Mouse (Mus musculus): ENCODE results near the gene Pax6. TPM values are rescaled to one million over a fixed set of nuclear protein-coding genes. Genes with fewer than 3 reads are reported as not detected.

Gene Pax6
- total RNA-seq (2018; cell fraction: chromatin; rRNA removed): not detected
- total RNA-seq (2018; cell fraction: cytosol; rRNA removed): under 1 TPM in 1 of 26 experiments, not detected in 25; 0.27 TPM
- total RNA-seq (2018; cell fraction: nucleus; rRNA removed): not detected
- not detected in 3 replicates for polyA plus RNA-seq (2018)

DNA sequence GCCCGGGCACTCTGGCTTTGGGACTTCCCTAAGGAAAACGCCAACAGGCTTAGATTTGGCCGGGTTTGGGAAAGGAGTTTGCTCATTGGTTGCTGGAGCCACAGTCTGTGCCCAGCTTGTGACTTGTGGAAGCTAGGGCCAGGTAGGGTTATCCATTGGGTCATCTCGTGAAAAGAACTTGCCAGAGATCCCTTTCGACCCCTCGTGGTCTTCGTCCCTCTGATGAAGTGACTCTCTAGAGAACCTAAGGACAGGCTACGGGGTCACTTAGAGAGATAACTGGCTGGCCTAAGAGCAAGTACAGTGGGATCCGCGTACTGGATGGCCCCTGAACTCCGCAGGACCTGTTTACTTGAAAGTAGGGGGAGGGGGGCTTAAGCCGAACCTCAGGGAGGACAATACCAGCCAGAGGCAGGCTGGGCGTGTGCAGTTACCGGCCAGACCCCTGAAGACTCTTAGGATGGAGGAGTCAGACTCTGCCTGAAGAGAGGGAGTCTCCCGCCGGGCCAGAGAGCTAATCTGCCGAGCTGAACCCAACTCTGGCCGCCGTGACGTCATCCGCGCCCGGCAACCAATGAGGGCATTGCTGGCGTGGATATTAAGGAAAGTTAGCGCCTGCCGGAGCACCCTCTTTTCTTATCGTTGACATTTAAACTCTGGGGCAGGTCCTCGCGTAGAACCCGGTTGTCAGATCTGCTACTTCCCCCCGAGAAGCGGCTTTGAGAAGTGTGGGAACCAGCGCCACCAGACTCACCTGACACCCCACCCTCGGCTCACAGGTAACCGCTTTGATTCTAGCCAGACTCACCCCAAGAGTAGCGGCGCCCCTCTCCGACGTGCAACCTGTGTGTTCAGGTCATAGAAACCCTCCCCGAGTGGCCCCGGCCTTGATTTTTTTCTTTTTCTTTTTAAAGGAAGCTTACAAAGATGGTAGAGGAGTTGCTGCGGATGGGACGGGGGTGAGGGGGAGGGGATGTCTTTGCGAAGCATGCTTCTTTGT lies at the start of gene Pax6:
Pax6 (plus strand) TSS at position 630 of the 1,000 bp plus-strand sequence.
- no peaks in the 10 kb centered on the region for H3K36me3 ChIP-seq (ENCODE audit: inconsistent target)
- H3K79me2 ChIP-seq (ENCODE audit: inconsistent target): no peaks in the 10 kb centered on the region
- H3K27ac ChIP-seq: no peak within 1 kb of the TSS
- 7% methylated on average over 44 of the region's 44 CpGs for WGBS (ENCODE audit: missing documents)
- H3K4me3 ChIP-seq (ENCODE audit: inconsistent target): no peak within 1 kb of the TSS

DNA sequence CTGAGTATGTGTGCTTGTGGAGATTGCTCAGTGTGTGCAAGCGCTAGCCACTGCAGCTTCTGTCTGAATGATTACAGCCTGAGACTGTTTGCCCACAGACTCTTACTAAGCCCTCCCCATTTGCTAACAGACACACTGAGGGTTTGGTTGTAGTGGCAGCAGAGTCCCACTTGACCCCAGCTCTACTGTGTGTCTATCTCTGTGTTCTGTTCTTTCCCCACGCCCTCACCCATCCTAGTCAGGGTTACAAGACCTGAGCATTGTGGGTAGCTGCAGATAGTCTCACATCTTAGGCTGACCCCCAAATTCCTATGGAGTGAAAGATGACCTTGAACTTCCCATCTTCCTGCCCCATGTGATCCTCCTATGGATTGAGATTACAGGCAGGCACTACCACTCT lies 19.8 kb upstream of the Pax6 start:
- Histone ChIP-seq H3K79me2 (ENCODE audit: inconsistent target) (no peaks in the 10 kb centered on the region), H3K27ac (no peak overlapping the region), H3K4me3 (ENCODE audit: inconsistent target) (no peak overlapping the region), H3K36me3 (ENCODE audit: inconsistent target) (no peaks in the 10 kb centered on the region)
- WGBS (ENCODE audit: missing documents): 81% methylated on average over 2 of the region's 2 CpGs

DNA sequence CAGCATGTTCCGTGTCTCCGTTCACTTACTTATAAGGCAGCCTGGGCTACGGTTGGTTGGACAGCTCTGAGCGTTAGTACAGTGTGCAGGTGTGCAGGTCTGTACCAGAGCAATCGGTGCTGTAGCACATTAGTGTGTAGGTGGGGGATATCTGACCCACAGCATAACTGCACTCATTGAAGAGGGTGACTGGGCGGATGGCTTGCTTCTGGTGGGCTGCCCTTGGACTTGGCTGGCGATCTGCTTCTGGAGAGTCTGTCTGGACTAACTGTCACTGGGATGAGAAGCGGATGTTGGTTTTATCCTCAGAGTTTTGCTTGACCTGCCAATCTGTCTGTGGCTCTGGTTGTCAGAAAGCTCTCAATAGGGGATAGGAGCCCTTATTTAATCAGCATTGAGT lies 12.2 kb upstream of the Pax6 start:
- H3K79me2 ChIP-seq (ENCODE audit: inconsistent target): no peaks in the 10 kb centered on the region
- H3K36me3 ChIP-seq (ENCODE audit: inconsistent target): no peaks in the 10 kb centered on the region
- no peak overlapping the region for H3K4me3 ChIP-seq (ENCODE audit: inconsistent target)
- WGBS (ENCODE audit: missing documents): 82% methylated on average over 8 of the region's 8 CpGs
- H3K27ac ChIP-seq: no peak overlapping the region

DNA sequence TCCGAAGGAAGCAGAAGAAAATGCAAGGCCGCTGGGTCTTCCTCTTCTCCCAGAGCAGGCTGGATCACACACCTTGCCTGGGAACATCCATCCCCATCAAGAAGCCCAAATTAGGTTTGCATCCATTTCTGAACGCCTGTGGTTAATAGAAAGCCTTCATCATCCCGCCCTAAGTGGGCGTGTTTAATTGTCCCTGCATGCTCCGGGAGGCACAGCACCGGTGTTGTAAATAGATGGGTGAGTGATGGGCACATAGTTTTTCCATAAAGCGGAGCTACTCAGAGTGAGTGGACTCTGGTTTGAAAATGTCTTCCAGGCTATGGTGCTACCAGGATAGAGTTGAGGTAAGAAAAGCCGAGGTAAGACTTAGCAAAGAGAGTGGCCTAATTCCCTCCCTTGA lies 9.3 kb upstream of the Pax6 start:
- Histone ChIP-seq H3K36me3 (ENCODE audit: inconsistent target) (no peaks in the 10 kb centered on the region), H3K4me3 (ENCODE audit: inconsistent target) (no peak overlapping the region), H3K27ac (no peak overlapping the region), H3K79me2 (ENCODE audit: inconsistent target) (no peaks in the 10 kb centered on the region)
- 8% methylated on average over 9 of the region's 9 CpGs for WGBS (ENCODE audit: missing documents)

DNA sequence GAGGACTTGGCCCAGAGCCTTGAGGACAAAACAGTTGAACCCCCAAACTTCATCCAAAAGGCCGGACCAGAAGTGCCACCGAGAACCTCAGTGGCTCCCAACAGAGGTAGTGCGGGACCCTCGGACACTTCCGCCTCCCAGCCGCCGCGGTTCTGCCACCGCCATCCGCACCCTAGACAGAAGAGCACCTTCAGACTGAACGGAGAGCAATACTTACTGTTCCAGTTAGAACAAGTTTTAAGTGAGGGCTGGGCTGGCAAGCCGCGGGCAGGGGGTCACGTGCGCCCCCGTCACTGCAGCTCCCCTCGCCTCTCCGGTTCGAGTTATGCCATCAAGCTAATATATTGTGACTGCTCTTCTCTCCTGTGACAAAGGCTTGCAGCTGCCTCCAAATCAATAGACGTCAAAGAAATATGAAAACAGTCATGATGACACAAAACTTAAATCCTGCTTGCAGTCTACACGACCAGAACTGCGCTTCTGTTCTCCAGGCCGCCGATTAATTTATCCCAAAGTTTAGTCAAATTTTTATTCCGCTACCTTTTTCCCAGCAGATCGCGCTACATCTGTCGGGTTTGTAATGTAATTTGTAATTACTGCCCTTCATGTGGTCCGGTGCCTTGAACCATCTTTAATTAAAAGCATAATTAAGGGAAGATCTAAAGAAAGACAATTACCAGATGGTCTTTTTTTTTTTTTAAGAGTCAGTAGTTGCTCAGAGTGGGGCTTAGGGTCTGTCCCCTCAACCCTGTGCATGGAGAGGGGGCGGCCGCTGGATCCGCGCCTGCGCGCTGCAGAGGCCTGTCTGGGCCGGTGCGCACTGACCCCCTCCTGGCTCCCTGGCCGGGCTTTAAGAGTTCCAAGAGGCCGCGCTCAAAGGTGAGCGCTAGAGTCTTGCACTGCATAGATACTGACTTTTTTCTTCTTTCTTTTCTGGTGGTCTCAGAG lies 8.5 kb upstream of the Pax6 start:
- Histone ChIP-seq H3K79me2 (ENCODE audit: inconsistent target) (no peaks in the 10 kb centered on the region), H3K27ac (no peak overlapping the region), H3K36me3 (ENCODE audit: inconsistent target) (no peaks in the 10 kb centered on the region), H3K4me3 (ENCODE audit: inconsistent target) (no peak overlapping the region)
- WGBS (ENCODE audit: missing documents): 7% methylated on average over 41 of the region's 41 CpGs

DNA sequence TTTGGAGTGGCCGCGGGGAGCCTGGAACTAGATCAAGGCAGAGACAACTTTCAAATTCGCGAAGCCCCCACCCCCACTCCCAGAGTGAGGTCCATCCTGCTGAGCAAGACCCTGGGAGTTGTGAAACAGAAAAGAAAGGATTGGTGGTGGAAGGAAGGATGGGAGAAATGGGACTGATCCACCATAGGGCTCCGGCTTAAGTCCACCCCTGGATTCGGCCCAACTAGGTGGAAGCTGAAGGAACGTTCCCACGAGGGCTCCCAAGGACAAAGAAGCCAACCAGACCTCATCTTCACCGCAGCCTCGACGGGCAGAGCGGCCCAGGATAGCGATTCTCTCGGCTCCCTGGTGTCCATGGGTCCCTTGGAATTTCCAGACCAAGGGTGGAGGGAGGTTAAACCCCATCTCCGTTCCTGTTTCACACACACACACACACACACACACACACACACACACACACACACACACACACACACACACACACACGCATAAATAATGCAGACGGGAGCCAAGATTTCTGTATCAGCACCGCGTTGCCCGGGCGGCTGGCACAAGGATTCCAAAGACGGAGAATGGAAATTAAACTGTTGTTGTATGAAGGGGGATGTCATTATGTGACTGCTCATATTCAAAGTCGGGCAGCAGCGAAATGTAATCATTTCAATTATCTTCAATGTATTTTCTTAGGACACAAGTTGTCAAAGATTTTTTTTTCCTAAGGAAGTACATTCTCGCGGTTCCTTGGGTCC lies 7.7 kb upstream of the Pax6 start:
- no peak overlapping the region for H3K27ac ChIP-seq
- 5% methylated on average over 19 of the region's 26 CpGs for WGBS (ENCODE audit: missing documents)
- H3K36me3 ChIP-seq (ENCODE audit: inconsistent target): no peaks in the 10 kb centered on the region
- H3K79me2 ChIP-seq (ENCODE audit: inconsistent target): no peaks in the 10 kb centered on the region
- H3K4me3 ChIP-seq (ENCODE audit: inconsistent target): no peak overlapping the region

DNA sequence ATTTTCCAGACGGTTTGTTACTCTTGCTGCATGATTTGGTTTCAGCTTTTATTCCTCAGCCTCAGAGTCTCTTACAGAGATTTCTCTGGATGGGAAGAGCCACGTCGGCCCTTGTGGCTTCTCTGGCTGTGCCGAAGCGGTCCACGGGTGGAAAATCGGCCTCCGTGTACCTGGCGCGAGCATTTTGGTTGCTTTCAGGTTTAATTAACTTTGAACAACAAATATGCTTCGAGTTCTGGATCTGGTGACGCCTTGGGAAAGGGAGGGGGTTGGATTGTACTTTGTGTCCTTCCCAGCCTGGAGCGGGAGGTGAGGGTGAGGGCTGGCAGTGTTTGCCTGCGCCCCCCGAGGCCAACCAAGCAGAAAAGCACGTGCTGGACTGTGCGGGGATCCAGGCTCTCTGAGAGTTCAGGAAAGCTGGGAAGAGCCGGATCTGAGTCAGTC lies 7.1 kb upstream of the Pax6 start:
- Histone ChIP-seq H3K36me3 (ENCODE audit: inconsistent target) (no peaks in the 10 kb centered on the region), H3K79me2 (ENCODE audit: inconsistent target) (no peaks in the 10 kb centered on the region)
- 8% methylated on average over 18 of the region's 18 CpGs for WGBS (ENCODE audit: missing documents)

DNA sequence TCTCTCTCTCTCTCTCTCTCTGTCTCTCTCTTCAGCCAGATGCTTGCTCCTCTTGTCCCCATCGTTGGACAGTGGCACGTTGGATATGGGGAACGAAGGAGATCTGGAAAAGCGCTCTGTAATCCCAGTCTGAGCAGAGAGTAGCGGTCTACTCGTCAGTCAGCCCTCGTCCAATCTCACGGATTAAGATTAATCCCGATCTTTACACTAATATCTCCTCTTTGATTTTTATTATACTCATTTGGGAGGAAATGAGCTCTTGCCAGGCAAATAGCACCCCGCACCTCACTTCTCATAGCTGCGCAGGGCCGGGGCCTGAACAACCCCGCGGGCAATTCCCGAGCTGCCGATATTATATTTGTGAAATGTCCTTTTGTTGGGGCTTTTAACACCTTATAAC lies 6.6 kb upstream of the Pax6 start:
- no peaks in the 10 kb centered on the region for H3K36me3 ChIP-seq (ENCODE audit: inconsistent target)
- H3K27ac ChIP-seq: no peak overlapping the region
- 24% methylated on average over 15 of the region's 16 CpGs for WGBS (ENCODE audit: missing documents)
- H3K4me3 ChIP-seq (ENCODE audit: inconsistent target): no peak overlapping the region
- H3K79me2 ChIP-seq (ENCODE audit: inconsistent target): no peaks in the 10 kb centered on the region

More for the DNA sequence above, 7.1 kb upstream of the Pax6 start:
- H3K4me3 ChIP-seq (ENCODE audit: inconsistent target): no peak overlapping the region
- no peak overlapping the region for H3K27ac ChIP-seq

DNA sequence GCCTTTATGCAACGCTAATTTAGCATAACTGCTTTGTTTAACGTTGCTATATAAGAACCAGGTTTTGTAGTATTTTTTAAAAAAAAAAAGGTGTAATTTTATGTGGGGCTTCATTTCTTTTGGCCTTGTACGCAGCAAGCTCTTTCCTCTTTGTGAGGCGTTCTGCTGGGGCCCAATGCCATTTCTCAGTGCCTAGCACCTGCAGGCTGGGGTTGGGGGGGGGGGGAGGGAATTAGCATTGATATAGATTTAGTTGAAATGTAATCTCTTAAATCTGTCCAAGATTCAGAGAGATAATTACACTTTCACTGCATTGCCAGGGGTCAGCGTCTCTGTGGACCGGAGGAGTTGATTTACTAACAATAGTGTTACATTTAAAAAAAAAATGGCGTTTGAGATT lies 6.1 kb upstream of the Pax6 start:
- H3K27ac ChIP-seq: no peak overlapping the region
- no peaks in the 10 kb centered on the region for H3K36me3 ChIP-seq (ENCODE audit: inconsistent target)
- WGBS (ENCODE audit: missing documents): 6% methylated on average over 7 of the region's 7 CpGs
- no peak overlapping the region for H3K4me3 ChIP-seq (ENCODE audit: inconsistent target)
- no peaks in the 10 kb centered on the region for H3K79me2 ChIP-seq (ENCODE audit: inconsistent target)

DNA sequence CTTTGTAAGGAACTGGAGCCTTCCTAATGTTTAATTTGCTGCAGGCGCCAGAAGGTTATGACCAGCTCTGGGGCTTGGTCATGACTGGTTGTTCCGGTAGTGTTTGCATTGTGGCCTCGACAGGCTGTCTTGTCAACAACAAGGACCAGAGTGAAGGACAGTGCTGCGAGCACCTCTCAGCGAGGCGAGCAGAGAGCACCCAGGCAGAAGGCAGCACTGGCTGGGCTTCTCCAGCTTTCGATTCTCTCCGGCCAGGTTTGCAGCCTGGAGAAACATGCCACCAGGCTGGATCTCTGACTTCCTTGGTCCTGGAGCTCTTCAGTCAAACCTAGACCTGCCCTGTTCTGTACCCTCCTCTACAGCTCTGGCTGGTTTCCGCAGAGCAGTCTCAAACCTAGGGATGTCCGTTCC lies 5.6 kb upstream of the Pax6 start:
- 10% methylated on average over 10 of the region's 10 CpGs for WGBS (ENCODE audit: missing documents)
- no peak overlapping the region for H3K27ac ChIP-seq
- no peaks in the 10 kb centered on the region for H3K79me2 ChIP-seq (ENCODE audit: inconsistent target)
- no peaks in the 10 kb centered on the region for H3K36me3 ChIP-seq (ENCODE audit: inconsistent target)
- H3K4me3 ChIP-seq (ENCODE audit: inconsistent target): no peak overlapping the region

DNA sequence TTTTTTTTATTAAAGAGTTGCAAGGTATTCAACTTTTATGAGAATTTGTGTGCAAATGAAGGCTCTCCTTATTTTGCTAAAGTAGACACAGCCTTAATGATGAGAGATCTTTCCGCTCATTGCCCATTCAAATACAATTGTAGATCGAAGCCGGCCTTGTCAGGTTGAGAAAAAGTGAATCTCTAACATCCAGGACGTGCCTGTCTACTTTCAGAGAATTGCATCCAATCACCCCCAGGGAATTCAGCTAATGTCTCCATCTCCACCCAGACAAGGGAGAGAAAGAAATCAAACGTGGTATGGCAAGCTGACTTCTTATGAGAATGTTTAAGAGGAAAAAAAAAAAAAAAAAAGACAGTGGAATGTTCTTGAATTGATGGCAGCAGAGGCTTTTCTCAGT lies 3.7 kb upstream of the Pax6 start:
- Histone ChIP-seq H3K79me2 (ENCODE audit: inconsistent target) (no peaks in the 10 kb centered on the region), H3K27ac (no peak overlapping the region), H3K4me3 (ENCODE audit: inconsistent target) (no peak overlapping the region), H3K36me3 (ENCODE audit: inconsistent target) (no peaks in the 10 kb centered on the region)
- WGBS (ENCODE audit: missing documents): 22% methylated on average over 5 of the region's 5 CpGs

DNA sequence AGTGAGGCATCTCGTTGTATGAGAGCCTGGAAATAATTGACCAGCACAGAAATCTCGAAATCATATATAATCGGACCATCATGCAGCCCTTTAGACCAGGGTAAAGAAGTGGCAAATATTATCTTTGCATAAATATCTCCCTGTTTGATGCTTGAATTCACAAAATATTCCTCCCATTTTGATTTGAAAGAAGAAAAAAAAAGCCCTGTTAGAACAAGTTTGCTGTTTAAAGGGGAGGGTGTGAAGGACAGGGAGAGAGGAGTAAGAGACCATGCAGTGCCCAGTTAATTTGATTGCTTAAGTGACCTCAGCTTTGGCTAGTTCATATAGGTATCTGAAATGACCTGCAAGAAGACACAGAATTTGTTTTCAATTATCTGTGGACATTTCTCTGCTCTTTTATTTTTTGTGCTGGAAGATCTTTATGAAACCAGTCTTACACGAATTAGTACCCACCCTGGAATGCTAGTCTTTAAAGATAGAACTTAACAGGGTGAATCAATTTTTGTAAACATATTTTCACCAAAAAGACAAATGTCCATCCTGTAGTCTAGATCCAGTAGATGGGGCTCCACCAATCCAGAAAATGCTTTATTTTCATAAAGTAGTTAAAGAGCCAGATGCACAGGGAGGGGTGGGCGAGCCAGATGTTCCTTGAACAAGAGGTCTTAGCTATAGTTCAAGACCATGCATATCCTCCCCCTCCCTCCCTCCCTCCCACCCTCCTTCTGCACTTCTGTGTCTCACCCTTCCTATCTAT lies 3.0 kb upstream of the Pax6 start:
- H3K79me2 ChIP-seq (ENCODE audit: inconsistent target): no peaks in the 10 kb centered on the region
- H3K4me3 ChIP-seq (ENCODE audit: inconsistent target): no peak overlapping the region
- no peak overlapping the region for H3K27ac ChIP-seq
- 17% methylated on average over 5 of the region's 5 CpGs for WGBS (ENCODE audit: missing documents)
- no peaks in the 10 kb centered on the region for H3K36me3 ChIP-seq (ENCODE audit: inconsistent target)

DNA sequence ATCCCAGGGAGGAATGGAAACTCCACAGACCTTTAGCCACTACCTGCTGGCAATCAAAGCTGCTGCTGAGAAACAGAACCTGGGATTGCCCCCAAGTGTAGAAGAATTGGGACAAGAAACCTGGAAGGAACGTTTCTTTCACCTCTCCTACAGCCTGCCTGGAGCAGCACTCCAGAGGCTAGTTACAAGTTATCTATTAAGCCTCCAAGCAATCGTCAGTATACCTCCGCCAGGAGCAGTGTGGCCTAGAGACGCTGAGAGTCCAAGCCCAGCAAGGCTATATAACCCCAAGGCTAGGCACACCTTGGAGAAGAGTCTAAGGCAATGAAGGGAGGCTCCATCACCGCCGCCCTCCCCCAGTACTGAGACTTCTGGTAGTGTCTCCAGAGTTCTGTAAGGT lies 2.4 kb upstream of the Pax6 start:
- H3K4me3 ChIP-seq (ENCODE audit: inconsistent target): no peak overlapping the region
- H3K36me3 ChIP-seq (ENCODE audit: inconsistent target): no peaks in the 10 kb centered on the region
- WGBS (ENCODE audit: missing documents): 8% methylated on average over 6 of the region's 6 CpGs
- H3K27ac ChIP-seq: no peak overlapping the region
- H3K79me2 ChIP-seq (ENCODE audit: inconsistent target): no peaks in the 10 kb centered on the region

All from macrophage (primary cell).